Mouse (Mus musculus): Measurements from ENCODE around the gene Ina. TPM values are rescaled to one million over a fixed set of nuclear protein-coding genes. Genes with fewer than 3 reads are reported as not detected.

Gene Ina
- polyA plus RNA-seq, 1 experiment from 2014 or later, result 0.60 TPM

- H3K9me3 ChIP-seq, result no peaks in the 10 kb centered on the region
- peaks cover 11% of the 10 kb centered on the region; the same call in 1 of the 2 replicates for H3K4me1 ChIP-seq
- no peak for DNase-seq (ENCODE audit: low spot score)
- no peaks in the 10 kb centered on the region for H3K36me3 ChIP-seq
- H3K27ac ChIP-seq, result no peak overlapping the region
- H3K27me3 ChIP-seq (ENCODE audit: insufficient read depth, poor library complexity, severe bottlenecking), result no peaks in the 10 kb centered on the region
- WGBS, result 84% methylated on average over 4 of the region's 4 CpGs
- no peak overlapping the region for H3K4me3 ChIP-seq
These were observed 12.0 kb downstream of the Ina start for GRCm38 (mm10) chr19:47026513-47026912.

GRCm38 (mm10) chr19:47029796-47030195 is 15.3 kb downstream of the Ina start:
- Histone ChIP-seq H3K4me3 (no peak overlapping the region), H3K9me3 (no peaks in the 10 kb centered on the region), H3K27ac (no peak overlapping the region), H3K4me1 (peaks cover 11% of the 10 kb centered on the region; the same call in 1 of the 2 replicates), H3K36me3 (peaks cover 15% of the 10 kb centered on the region), H3K27me3 (ENCODE audit: insufficient read depth, poor library complexity, severe bottlenecking) (no peaks in the 10 kb centered on the region)
- 79% methylated on average over 9 of the region's 9 CpGs for WGBS
- no peak for DNase-seq (ENCODE audit: low spot score)

GRCm38 (mm10) chr19:47031770-47032169 is 17.3 kb downstream of the Ina start:
- no peak overlapping the region for H3K4me3 ChIP-seq
- 90% methylated on average over 6 of the region's 6 CpGs for WGBS
- no peaks in the 10 kb centered on the region for H3K9me3 ChIP-seq
- no peak for DNase-seq (ENCODE audit: low spot score)
- no peak overlapping the region for H3K27ac ChIP-seq
- H3K4me1 ChIP-seq, result no peaks in the 10 kb centered on the region
- no peaks in the 10 kb centered on the region for H3K27me3 ChIP-seq (ENCODE audit: insufficient read depth, poor library complexity, severe bottlenecking)
- peaks cover 27% of the 10 kb centered on the region for H3K36me3 ChIP-seq

GRCm38 (mm10) chr19:47034916-47035315 is 20.4 kb downstream of the Ina start:
- H3K4me1 ChIP-seq, result no peaks in the 10 kb centered on the region
- peaks cover 53% of the 10 kb centered on the region for H3K36me3 ChIP-seq
- H3K27me3 ChIP-seq (ENCODE audit: insufficient read depth, poor library complexity, severe bottlenecking), result no peaks in the 10 kb centered on the region
- H3K4me3 ChIP-seq, result no peak overlapping the region
- 92% methylated on average over 4 of the region's 4 CpGs for WGBS
- H3K9me3 ChIP-seq, result no peaks in the 10 kb centered on the region
- no peak overlapping the region for H3K27ac ChIP-seq
- DNase-seq (ENCODE audit: low spot score), result no peak

- Histone ChIP-seq H3K36me3 (peaks cover 63% of the 10 kb centered on the region), H3K4me3 (no peak overlapping the region), H3K27me3 (ENCODE audit: insufficient read depth, poor library complexity, severe bottlenecking) (no peaks in the 10 kb centered on the region), H3K4me1 (no peaks in the 10 kb centered on the region), H3K9me3 (no peaks in the 10 kb centered on the region), H3K27ac (no peak overlapping the region)
- DNase-seq (ENCODE audit: low spot score), result no peak
- 87% methylated on average over 3 of the region's 3 CpGs for WGBS
These were observed 22.1 kb downstream of the Ina start for GRCm38 (mm10) chr19:47036596-47036995.

GRCm38 (mm10) chr19:47040720-47041473 is 26.4 kb downstream of the Ina start:
- 85% methylated on average over 3 of the region's 3 CpGs for WGBS
- Histone ChIP-seq H3K9me3 (no peaks in the 10 kb centered on the region), H3K4me1 (no peaks in the 10 kb centered on the region), H3K4me3 (no peak overlapping the region), H3K27me3 (ENCODE audit: insufficient read depth, poor library complexity, severe bottlenecking) (no peaks in the 10 kb centered on the region), H3K36me3 (peaks cover 55% of the 10 kb centered on the region), H3K27ac (no peak overlapping the region)
- no peak for DNase-seq (ENCODE audit: low spot score)

- no peaks in the 10 kb centered on the region for H3K4me1 ChIP-seq
- H3K27me3 ChIP-seq (ENCODE audit: insufficient read depth, poor library complexity, severe bottlenecking), result no peaks in the 10 kb centered on the region
- no peaks in the 10 kb centered on the region for H3K9me3 ChIP-seq
- peaks cover 58% of the 10 kb centered on the region for H3K36me3 ChIP-seq
- WGBS, result 87% methylated on average over 3 of the region's 3 CpGs
- H3K4me3 ChIP-seq, result no peak overlapping the region
- no peak overlapping the region for H3K27ac ChIP-seq
- no peak for DNase-seq (ENCODE audit: low spot score)
These were observed 29.1 kb downstream of the Ina start for GRCm38 (mm10) chr19:47043608-47044007.

- DNase-seq (ENCODE audit: low spot score), result no peak
- peaks cover 36% of the 10 kb centered on the region for H3K36me3 ChIP-seq
These were observed 31.8 kb downstream of the Ina start for GRCm38 (mm10) chr19:47046343-47046742.

GRCm38 (mm10) chr19:47047236-47047833 is 32.8 kb downstream of the Ina start:
- no peak overlapping the region for H3K27ac ChIP-seq
- peaks cover 36% of the 10 kb centered on the region for H3K36me3 ChIP-seq
- 78% methylated on average over 13 of the region's 13 CpGs for WGBS
- peaks cover 13% of the 10 kb centered on the region for H3K4me1 ChIP-seq
- H3K9me3 ChIP-seq, result no peaks in the 10 kb centered on the region
- no peak overlapping the region for H3K4me3 ChIP-seq
- no peaks in the 10 kb centered on the region for H3K27me3 ChIP-seq (ENCODE audit: insufficient read depth, poor library complexity, severe bottlenecking)
- DNase-seq (ENCODE audit: low spot score), result no peak

More at GRCm38 (mm10) chr19:47046343-47046742, 31.8 kb downstream of the Ina start:
- peaks cover 13% of the 10 kb centered on the region for H3K4me1 ChIP-seq
- H3K9me3 ChIP-seq, result no peaks in the 10 kb centered on the region
- no peak overlapping the region for H3K27ac ChIP-seq
- 84% methylated on average over 1 of the region's 1 CpGs for WGBS
- no peak overlapping the region for H3K4me3 ChIP-seq
- no peaks in the 10 kb centered on the region for H3K27me3 ChIP-seq (ENCODE audit: insufficient read depth, poor library complexity, severe bottlenecking)

- H3K4me1 ChIP-seq, result peaks cover 13% of the 10 kb centered on the region
- H3K9me3 ChIP-seq, result no peaks in the 10 kb centered on the region
- DNase-seq (ENCODE audit: low spot score), result no peak
- H3K27ac ChIP-seq, result no peak overlapping the region
- WGBS, result 66% methylated on average over 4 of the region's 4 CpGs
- H3K4me3 ChIP-seq, result no peak overlapping the region
- peaks cover 31% of the 10 kb centered on the region for H3K36me3 ChIP-seq
- no peaks in the 10 kb centered on the region for H3K27me3 ChIP-seq (ENCODE audit: insufficient read depth, poor library complexity, severe bottlenecking)
These were observed 34.6 kb downstream of the Ina start for GRCm38 (mm10) chr19:47049061-47049460.

GRCm38 (mm10) chr19:47049840-47050239 is 35.3 kb downstream of the Ina start:
- Histone ChIP-seq H3K36me3 (peaks cover 27% of the 10 kb centered on the region), H3K27ac (no peak overlapping the region; the same call in 1 of the 2 replicates), H3K27me3 (ENCODE audit: insufficient read depth, poor library complexity, severe bottlenecking) (no peaks in the 10 kb centered on the region), H3K4me1 (peaks cover 13% of the 10 kb centered on the region), H3K4me3 (peak overlapping the region; percentile 92), H3K9me3 (no peaks in the 10 kb centered on the region)
- peak; percentile 72 for DNase-seq (ENCODE audit: low spot score)
- WGBS, result 6% methylated on average over 7 of the region's 7 CpGs

GRCm38 (mm10) chr19:47050271-47051032 is 36.0 kb downstream of the Ina start, which contains the start of gene Pcgf6:
TSS of gene Pcgf6 (minus strand) at chr19:47050906.
- peak within 1 kb of the TSS; percentile 96 for H3K27ac ChIP-seq
- under 1% methylated on average over 75 of the region's 75 CpGs for WGBS
- H3K27me3 ChIP-seq (ENCODE audit: insufficient read depth, poor library complexity, severe bottlenecking), result no peaks in the 10 kb centered on the region
- no peaks in the 10 kb centered on the region for H3K9me3 ChIP-seq
- peaks cover 13% of the 10 kb centered on the region for H3K4me1 ChIP-seq
- peak within 1 kb of the TSS; percentile 92 for H3K4me3 ChIP-seq
- peaks cover 23% of the 10 kb centered on the region for H3K36me3 ChIP-seq
- DNase-seq (ENCODE audit: low spot score), result peak; percentile 93

- Histone ChIP-seq H3K27ac (no peak overlapping the region), H3K4me1 (peaks cover 13% of the 10 kb centered on the region), H3K36me3 (no peaks in the 10 kb centered on the region), H3K27me3 (ENCODE audit: insufficient read depth, poor library complexity, severe bottlenecking) (no peaks in the 10 kb centered on the region), H3K4me3 (no peak overlapping the region), H3K9me3 (no peaks in the 10 kb centered on the region)
- no peak for DNase-seq (ENCODE audit: low spot score)
- WGBS, result 79% methylated on average over 4 of the region's 4 CpGs
These were observed 38.4 kb downstream of the Ina start for GRCm38 (mm10) chr19:47052927-47053326.

Measured in heart, embryonic 10.5 days (tissue).